ENCODE assay signal across 16 mouse cellular contexts in the genomic region with DNA sequence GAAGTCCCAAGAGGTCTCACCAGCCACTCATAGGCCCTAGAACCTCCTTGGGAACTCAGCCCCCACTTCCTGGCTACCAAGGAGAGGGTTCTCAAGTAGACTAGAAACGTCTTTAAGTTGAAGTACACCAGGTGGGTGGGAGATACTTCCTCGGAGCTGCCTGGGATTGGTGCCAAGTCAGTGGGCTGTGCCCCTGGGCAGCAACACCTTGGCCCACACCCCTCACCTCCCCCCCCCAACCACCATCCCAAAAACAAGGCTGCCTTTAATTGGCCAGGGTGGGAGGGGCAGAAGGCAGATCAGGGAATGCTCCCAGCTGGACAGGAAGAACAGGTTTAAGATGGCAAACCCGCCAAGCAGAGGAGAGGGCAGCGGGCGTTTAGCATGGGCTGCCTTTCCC. TPM values are rescaled to one million over a fixed set of nuclear protein-coding genes. Genes with fewer than 3 reads are reported as not detected.
DNase-seq lines count a peak whose midpoint lies in the region; ATAC-seq and TF ChIP-seq lines count a peak whose summit lies in the region.
"Had no signal": no experiment of that assay in that cellular context is flagged by ENCODE, and none has a peak within 500 bp of the region (broad histone marks: within the 10 kb centered on the region; RNA-seq: fewer than 3 reads in every experiment).

No protein-coding gene starts in this region.

- 0 out of 2 replicates have a peak overlapping the region, but pooled peaks have one; percentile 5 for H3K27ac ChIP-seq in heart, embryonic 10.5 days
- peak overlapping the region; percentile 59 for H3K27ac ChIP-seq in intestine, embryonic 15.5 days
- H3K27ac ChIP-seq in liver, embryonic 14.5 days, result no peak overlapping the region
- H3K27ac ChIP-seq: midbrain, embryonic 15.5 days had no signal

- peak overlapping the region; percentile 83 for H3K4me2 ChIP-seq in intestine, embryonic 15.5 days (replicated peaks)
- H3K4me2 ChIP-seq in liver, embryonic 14.5 days (ENCODE audit: low read depth), result peak overlapping the region; percentile 2; the same call in 1 of the 2 replicates
- H3K4me2 ChIP-seq: midbrain, embryonic 15.5 days had no signal

- intact Hi-C loops in heart, postnatal 10 days (cut with DNase I), result no loop called here

- no peak overlapping the region for H3K9ac ChIP-seq in intestine, embryonic 15.5 days
- no peak overlapping the region for H3K9ac ChIP-seq in liver, embryonic 14.5 days (replicated peaks)
- H3K9ac ChIP-seq: midbrain, embryonic 15.5 days had no signal

- H3K4me1 ChIP-seq in heart, embryonic 10.5 days, result peaks cover 70% of the 10 kb centered on the region
- peaks cover 44% of the 10 kb centered on the region for H3K4me1 ChIP-seq in intestine, embryonic 15.5 days (replicated peaks)
- H3K4me1 ChIP-seq in liver, embryonic 14.5 days (replicated peaks; ENCODE audit: control insufficient read depth in 2 of 2, insufficient read depth in 2 of 2, low read length in 1 of 2), result peaks cover 0 to 5% of the 10 kb centered on the region in 2 experiments; a peak in 1 of 4 replicates

- 74% methylated on average over 5 of the region's 5 CpGs for WGBS in heart, embryonic 10.5 days
- WGBS in intestine, embryonic 15.5 days, result 54% methylated on average over 5 of the region's 5 CpGs
- WGBS in liver, embryonic 14.5 days (ENCODE audit: insufficient replicate concordance), result 58% methylated on average over 5 of the region's 5 CpGs

- no peak for ATAC-seq in intestine, embryonic 15.5 days
- ATAC-seq in liver, embryonic 14.5 days (ENCODE audit: insufficient read depth), result no peak
- ATAC-seq: midbrain, embryonic 15.5 days had no signal

- H3K4me3 ChIP-seq in heart, embryonic 10.5 days, result no peak overlapping the region
- peak overlapping the region; percentile 73 for H3K4me3 ChIP-seq in intestine, embryonic 15.5 days (replicated peaks)
- no peak overlapping the region for H3K4me3 ChIP-seq in liver, embryonic 14.5 days (ENCODE audit: insufficient read depth in 1 of 2, low read depth in 2 of 2, low read length in 2 of 2)
- H3K4me3 ChIP-seq: midbrain, embryonic 15.5 days had no signal

- no peaks in the 10 kb centered on the region for H3K36me3 ChIP-seq in heart, embryonic 10.5 days
- H3K36me3 ChIP-seq in intestine, embryonic 15.5 days, result no peaks in the 10 kb centered on the region
- no peaks in the 10 kb centered on the region for H3K36me3 ChIP-seq in liver, embryonic 14.5 days (replicated peaks; ENCODE audit: control insufficient read depth, insufficient read depth, low read depth)
- H3K36me3 ChIP-seq: midbrain, embryonic 15.5 days had no signal

- TF ChIP-seq EP300 in liver, embryonic 14.5 days (IDR thresholded peaks at IDR 0.05; ENCODE audit: low read depth), result no peak

- no peak for DNase-seq in heart, embryonic 10.5 days (ENCODE audit: low spot score)
- no peak for DNase-seq in heart, postnatal 10 days
- no peak for DNase-seq in liver, embryonic 14.5 days (ENCODE audit: low read depth in 3 of 3, low spot score in 3 of 3)
- DNase-seq in lung, postnatal 4 days, result peak; percentile 73 to 88
- no peak for DNase-seq in layer of hippocampus, adult 11-12 months (ENCODE audit: low spot score)
- no peak for DNase-seq in cerebellum, postnatal 36 days
- no peak for DNase-seq in heart, adult 8-10 months (ENCODE audit: low spot score)
- DNase-seq: adrenal gland, postnatal 36 days; cerebellum, adult 9-11 months had no signal

- no peaks in the 10 kb centered on the region for H3K9me3 ChIP-seq in heart, embryonic 10.5 days
- H3K9me3 ChIP-seq in intestine, embryonic 15.5 days, result no peaks in the 10 kb centered on the region
- H3K9me3 ChIP-seq in liver, embryonic 14.5 days (ENCODE audit: control insufficient read depth, low read length), result no peaks in the 10 kb centered on the region
- H3K9me3 ChIP-seq: midbrain, embryonic 15.5 days had no signal

- peaks cover 16% of the 10 kb centered on the region; the same call in 1 of the 2 replicates for H3K27me3 ChIP-seq in heart, embryonic 10.5 days (ENCODE audit: insufficient read depth, poor library complexity, severe bottlenecking)
- no peaks in the 10 kb centered on the region for H3K27me3 ChIP-seq in intestine, embryonic 15.5 days (replicated peaks)
- peaks cover 31% of the 10 kb centered on the region for H3K27me3 ChIP-seq in liver, embryonic 14.5 days (ENCODE audit: control insufficient read depth, insufficient read depth, low read length)

- no peak for TF ChIP-seq CTCF in liver, embryonic 14.5 days (IDR thresholded peaks at IDR 0.05; ENCODE audit: low read depth)

RNA-seq across cellular contexts. Expression of gene Sdc4, which starts 3.4 kb away (rescaled TPM):
- 37.3 and 37.8 TPM in 2 replicates for polyA plus RNA-seq in heart, embryonic 10.5 days (2016; fragmentation: Nextera tagmentation; extraction: Ambion mirVana)
- 10 to 100 TPM; 24.3 to 39.3 TPM for total RNA-seq in heart, postnatal 10 days (2021)
- polyA plus RNA-seq in intestine, embryonic 15.5 days (2015; fragmentation: Nextera tagmentation; extraction: Ambion mirVana), result 120 and 126 TPM in 2 replicates
- 9.7 and 10.8 TPM in 2 replicates for polyA plus RNA-seq in liver, embryonic 14.5 days (2012; rRNA removed)
- 23.8 and 25.4 TPM in 2 replicates for polyA plus RNA-seq in liver, embryonic 14.5 days (2014; fragmentation: Nextera tagmentation; extraction: Ambion mirVana)
- 10 to 100 TPM; 14.9 to 23.0 (median 20.7) TPM for total RNA-seq in heart, adult 8-10 months (2022)

RNA-seq across cellular contexts. Expression of gene Sys1, which starts 16.4 kb away (rescaled TPM):
- 41.2 and 52.5 TPM in 2 replicates for polyA plus RNA-seq in heart, embryonic 10.5 days (2016; fragmentation: Nextera tagmentation; extraction: Ambion mirVana)
- total RNA-seq in heart, postnatal 10 days (2021), result 10 to 100 TPM; 21.3 to 25.1 TPM
- 51.1 and 61.9 TPM in 2 replicates for polyA plus RNA-seq in intestine, embryonic 15.5 days (2015; fragmentation: Nextera tagmentation; extraction: Ambion mirVana)
- 15.9 and 20.6 TPM in 2 replicates for polyA plus RNA-seq in liver, embryonic 14.5 days (2012; rRNA removed)
- 30.7 TPM in 2 replicates for polyA plus RNA-seq in liver, embryonic 14.5 days (2014; fragmentation: Nextera tagmentation; extraction: Ambion mirVana)
- 10 to 100 TPM; 25.2 to 28.5 (median 25.8) TPM for total RNA-seq in heart, adult 8-10 months (2022)

RNA-seq across cellular contexts. Expression of gene Gm20458, which starts 20.5 kb away (rescaled TPM):
- 10.3 and 11.7 TPM in 2 replicates for polyA plus RNA-seq in heart, embryonic 10.5 days (2016; fragmentation: Nextera tagmentation; extraction: Ambion mirVana)
- total RNA-seq in heart, postnatal 10 days (2021), result 1 to 10 TPM; 5.5 to 7.4 TPM
- 9.4 and 18.5 TPM in 2 replicates for polyA plus RNA-seq in intestine, embryonic 15.5 days (2015; fragmentation: Nextera tagmentation; extraction: Ambion mirVana)
- polyA plus RNA-seq in liver, embryonic 14.5 days (2012; rRNA removed), result 0.13 and 1.7 TPM in 2 replicates
- polyA plus RNA-seq in liver, embryonic 14.5 days (2014; fragmentation: Nextera tagmentation; extraction: Ambion mirVana), result 1.9 and 5.9 TPM in 2 replicates
- 1 to 10 TPM; 3.6 to 6.7 (median 5.5) TPM for total RNA-seq in heart, adult 8-10 months (2022)

RNA-seq across cellular contexts. Expression of gene Trp53tg5, which starts 33.2 kb away (rescaled TPM):
- not detected in 2 replicates for polyA plus RNA-seq in heart, embryonic 10.5 days (2016; fragmentation: Nextera tagmentation; extraction: Ambion mirVana)
- total RNA-seq in heart, postnatal 10 days (2021), result not detected
- polyA plus RNA-seq in intestine, embryonic 15.5 days (2015; fragmentation: Nextera tagmentation; extraction: Ambion mirVana), result not detected in 2 replicates
- not detected in 2 replicates for polyA plus RNA-seq in liver, embryonic 14.5 days (2012; rRNA removed)
- polyA plus RNA-seq in liver, embryonic 14.5 days (2014; fragmentation: Nextera tagmentation; extraction: Ambion mirVana), result not detected in 2 replicates
- not detected for total RNA-seq in heart, adult 8-10 months (2022)
- total RNA-seq: adrenal gland, postnatal 36 days; gastrocnemius, adult 8-10 months had no signal
- polyA plus RNA-seq: heart, embryonic 16.5 days; inflammation-experienced regulatory T-cells, adult 6 months; midbrain, embryonic 15.5 days; spleen, adult 2 months; urinary bladder, adult 2 months had no signal

RNA-seq across cellular contexts. Expression of gene Matn4, which starts 35.4 kb away (rescaled TPM):
- polyA plus RNA-seq in heart, embryonic 10.5 days (2016; fragmentation: Nextera tagmentation; extraction: Ambion mirVana), result 0.76 and 1.2 TPM in 2 replicates
- total RNA-seq in heart, postnatal 10 days (2021), result 1 to 10 TPM; 1.2 to 2.3 TPM
- polyA plus RNA-seq in intestine, embryonic 15.5 days (2015; fragmentation: Nextera tagmentation; extraction: Ambion mirVana), result 9.3 and 11.0 TPM in 2 replicates
- polyA plus RNA-seq in liver, embryonic 14.5 days (2012; rRNA removed), result 0.16 and 0.44 TPM in 2 replicates
- not detected in 2 replicates for polyA plus RNA-seq in liver, embryonic 14.5 days (2014; fragmentation: Nextera tagmentation; extraction: Ambion mirVana)
- total RNA-seq in heart, adult 8-10 months (2022), result under 1 TPM; 0.25 to 0.50 (median 0.29) TPM

Comparison
In these comparisons a context has a peak if more than half of its experiments do, and no peak if none do; other contexts are left out.
1. DNase-seq: peak in lung, postnatal 4 days (2 of 2); none in heart, embryonic 10.5 days (single experiment), heart, postnatal 10 days (0 of 2), liver, embryonic 14.5 days (0 of 3), layer of hippocampus, adult 11-12 months (single experiment), cerebellum, postnatal 36 days (0 of 2) and heart, adult 8-10 months (single experiment).